Comparison of ENCODE assay signal across 8 mouse cellular contexts in genomic region chr10:53596677-53597120, GRCm38 (mm10). TPM values are rescaled to one million over a fixed set of nuclear protein-coding genes. Genes with fewer than 3 reads are reported as not detected.
DNase-seq lines count a peak whose midpoint lies in the region; ATAC-seq lines count a peak whose summit lies in the region.

TSS of gene Asf1a (plus strand) at chr10:53596757.

- peak within 1 kb of the TSS; percentile 58 for H3K27ac ChIP-seq in brown adipose tissue, adult 24 weeks (replicated peaks; ENCODE audit: low read depth, low read length)
- H3K27ac ChIP-seq in heart, embryonic 13.5 days (replicated peaks) = peak within 1 kb of the TSS; percentile 99
- H3K27ac ChIP-seq in liver, embryonic 12.5 days = peak within 1 kb of the TSS; percentile 100
- H3K27ac ChIP-seq in stomach, embryonic 15.5 days = peak within 1 kb of the TSS; percentile 98

- no peaks in the 10 kb centered on the region for H3K9me3 ChIP-seq in heart, embryonic 13.5 days
- no peaks in the 10 kb centered on the region for H3K9me3 ChIP-seq in liver, embryonic 12.5 days (replicated peaks)
- no peaks in the 10 kb centered on the region for H3K9me3 ChIP-seq in stomach, embryonic 15.5 days

- WGBS in heart, embryonic 13.5 days = under 1% methylated on average over 52 of the region's 52 CpGs
- WGBS in liver, embryonic 12.5 days (ENCODE audit: insufficient replicate concordance) = under 1% methylated on average over 52 of the region's 52 CpGs
- under 1% methylated on average over 52 of the region's 52 CpGs for WGBS in stomach, embryonic 15.5 days

- peaks cover 3% of the 10 kb centered on the region; the same call in 1 of the 2 replicates for H3K4me1 ChIP-seq in brown adipose tissue, adult 24 weeks (ENCODE audit: control insufficient read depth, insufficient read depth, insufficient read length, low read length)
- peaks cover 39% of the 10 kb centered on the region for H3K4me1 ChIP-seq in heart, embryonic 13.5 days
- H3K4me1 ChIP-seq in liver, embryonic 12.5 days = peaks cover 43% of the 10 kb centered on the region
- peaks cover 7% of the 10 kb centered on the region; the same call in 1 of the 2 replicates for H3K4me1 ChIP-seq in stomach, embryonic 15.5 days

- H3K36me3 ChIP-seq in heart, embryonic 13.5 days = peaks cover 20% of the 10 kb centered on the region
- H3K36me3 ChIP-seq in liver, embryonic 12.5 days = peaks cover 25% of the 10 kb centered on the region
- H3K36me3 ChIP-seq in stomach, embryonic 15.5 days = 0 out of 2 replicates have a peak, but pooled peaks cover 3% of the 10 kb centered on the region

- peak within 1 kb of the TSS; percentile 85 for H3K4me2 ChIP-seq in heart, embryonic 13.5 days
- H3K4me2 ChIP-seq in liver, embryonic 12.5 days = peak within 1 kb of the TSS; percentile 95
- peak within 1 kb of the TSS; percentile 72 for H3K4me2 ChIP-seq in stomach, embryonic 15.5 days

- peak; percentile 98 for DNase-seq in CD4-positive, CD25-positive, alpha-beta regulatory T cell, adult 2 months (ENCODE audit: low read depth, low spot score)
- peak; percentile 51 for DNase-seq in fat pad, adult 2 months (ENCODE audit: extremely low read depth, low read depth, low spot score)
- peak; percentile 98 for DNase-seq in kidney, postnatal 10 days
- peak; percentile 93 to 96 for DNase-seq in natural killer cell, adult 2 months (ENCODE audit: low spot score in 2 of 2)

- no peaks in the 10 kb centered on the region for H3K27me3 ChIP-seq in heart, embryonic 13.5 days (replicated peaks)
- H3K27me3 ChIP-seq in liver, embryonic 12.5 days (replicated peaks) = no peaks in the 10 kb centered on the region
- no peaks in the 10 kb centered on the region for H3K27me3 ChIP-seq in stomach, embryonic 15.5 days (replicated peaks)

- H3K4me3 ChIP-seq in brown adipose tissue, adult 24 weeks (ENCODE audit: insufficient read depth, low read depth, low read length) = peak within 1 kb of the TSS; percentile 96
- H3K4me3 ChIP-seq in heart, embryonic 13.5 days = peak within 1 kb of the TSS; percentile 95
- peak within 1 kb of the TSS; percentile 94 for H3K4me3 ChIP-seq in liver, embryonic 12.5 days
- H3K4me3 ChIP-seq in stomach, embryonic 15.5 days (replicated peaks) = peak within 1 kb of the TSS; percentile 90

- ATAC-seq in heart, embryonic 13.5 days (ENCODE audit: extremely low read depth, insufficient number of reproducible peaks, low FRiP score, low TSS enrichment) = peak; percentile 94
- ATAC-seq in liver, embryonic 12.5 days = peak; percentile 96
- peak; percentile 98 for ATAC-seq in stomach, embryonic 15.5 days (ENCODE audit: insufficient read depth, low FRiP score, low read depth)

- peak within 1 kb of the TSS; percentile 99 for H3K9ac ChIP-seq in heart, embryonic 13.5 days
- peak within 1 kb of the TSS; percentile 99 for H3K9ac ChIP-seq in liver, embryonic 12.5 days
- H3K9ac ChIP-seq in stomach, embryonic 15.5 days = peak within 1 kb of the TSS; percentile 94

RNA-seq across cellular contexts. Expression of gene Asf1a, which starts in this region (rescaled TPM):
- polyA plus RNA-seq in brown adipose tissue, adult 24 weeks (2012; ENCODE audit: insufficient read depth, insufficient read length, missing spikeins) = 22.6 and 41.9 TPM in 2 replicates
- 61.9 and 69.5 TPM in 2 replicates for polyA plus RNA-seq in heart, embryonic 13.5 days (2015; fragmentation: Nextera tagmentation; extraction: Ambion mirVana)
- 135 and 137 TPM in 2 replicates for polyA plus RNA-seq in liver, embryonic 12.5 days (2016; fragmentation: Nextera tagmentation; extraction: Ambion mirVana)
- 108 and 110 TPM in 2 replicates for polyA plus RNA-seq in stomach, embryonic 15.5 days (2015; fragmentation: Nextera tagmentation; extraction: Ambion mirVana)

Comparison
In these comparisons a context has a peak if more than half of its experiments do, and no peak if none do; other contexts are left out.
1. Peak in every context shown above with its lines: DNase-seq, ATAC-seq, H3K4me3 ChIP-seq and H3K27ac ChIP-seq.